Mouse (Mus musculus) lung, embryonic 16.5 days (tissue): Measurements from ENCODE around the gene Vpreb3. TPM values are rescaled to one million over a fixed set of nuclear protein-coding genes. Genes with fewer than 3 reads are reported as not detected.

Source experiments
- ATAC-seq: fragments of 200-750 bp; cut with Nextera tagmentation; 2 replicates; pipeline ENCODE4 v1.8.0; 2017; ENCODE audit warnings: low read depth, mild to moderate bottlenecking, moderate library complexity
- H3K27ac ChIP-seq: fragments of 300-500 bp; sonication (generic); 2 replicates; pipeline ENCODE4 v1.5.1; 2014; ENCODE audit warnings: mild to moderate bottlenecking, control low read depth, low read length
- H3K27me3 ChIP-seq: fragments of 300-500 bp; sonication (generic); 2 replicates; pipeline ENCODE4 v1.6.1; 2014; ENCODE audit warnings: low read depth, low read length, mixed read lengths; ENCODE audit not compliant: control insufficient read depth, insufficient read depth
- H3K36me3 ChIP-seq: fragments of 300-500 bp; sonication (generic); 2 replicates; pipeline ENCODE4 v1.6.1; 2014; ENCODE audit warnings: low read length; ENCODE audit not compliant: control insufficient read depth, insufficient read depth
- H3K4me1 ChIP-seq: fragments of 300-500 bp; sonication (generic); replicated peaks from 2 replicates; pipeline ENCODE4 v1.6.1; 2014; ENCODE audit warnings: low read length, mixed read lengths; ENCODE audit not compliant: control insufficient read depth, insufficient read depth
- H3K4me2 ChIP-seq: fragments of 300-500 bp; sonication (generic); 2 replicates; pipeline ENCODE4 v1.6.1; 2014; ENCODE audit warnings: low read depth, low read length, control low read depth
- H3K4me3 ChIP-seq: fragments of 300-500 bp; sonication (generic); 2 replicates; pipeline ENCODE4 v1.5.1; 2014; ENCODE audit warnings: mild to moderate bottlenecking, low read length, control low read depth
- H3K9ac ChIP-seq: fragments of 300-500 bp; sonication (generic); 2 replicates; pipeline ENCODE4 v1.6.1; 2014; ENCODE audit warnings: low read length, control low read depth
- H3K9me3 ChIP-seq: fragments of 300-500 bp; sonication (generic); 2 replicates; pipeline ENCODE4 v1.6.1; 2016; ENCODE audit warnings: low read length; ENCODE audit not compliant: control insufficient read depth
- WGBS: fragments of 180-500 bp; shearing (Covaris S2); extraction: QIAGEN DNeasy Blood & Tissue Kit; methylation state at CpG from one replicate; pipeline ENCODE4 v1.1.7; 2014; 5-methylcytosine and 5-hydroxymethylcytosine counted together
- polyA plus RNA-seq: library from polyadenylated mRNA; unstranded; fragments of >200 nt; fragmentation: Nextera tagmentation; extraction: Ambion mirVana; gene quantifications from 2 replicates; pipeline ENCODE4 v1.2.1, GENCODE M21; 2015

The Vpreb3 gene
- polyA plus RNA-seq, 1 experiment from 2014 or later: 0.60 TPM

DNA sequence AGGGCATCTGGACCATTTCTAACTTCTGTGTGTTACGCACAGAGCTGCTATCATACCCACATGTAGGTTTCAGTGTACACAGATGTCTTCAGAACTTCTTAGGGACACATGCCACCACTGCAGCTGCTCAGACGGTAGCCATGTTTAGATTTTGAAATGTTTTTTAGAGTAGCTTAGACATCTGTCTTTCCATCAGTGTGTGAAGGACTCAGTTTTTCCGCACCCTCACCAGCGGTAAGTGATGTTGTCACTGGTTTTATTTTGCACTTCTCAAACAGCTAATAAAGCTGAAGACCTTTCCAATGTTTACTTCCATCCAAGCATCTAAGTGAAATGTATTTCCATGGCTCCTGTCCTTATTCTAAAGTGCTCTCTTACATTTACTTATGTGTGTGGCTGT is 36.0 kb upstream of the Vpreb3 start:
- Histone ChIP-seq H3K9me3 (no peaks in the 10 kb centered on the region), H3K9ac (no peak overlapping the region), H3K27ac (no peak overlapping the region), H3K27me3 (no peaks in the 10 kb centered on the region), H3K36me3 (peaks cover 72% of the 10 kb centered on the region), H3K4me3 (no peak overlapping the region), H3K4me1 (no peaks in the 10 kb centered on the region), H3K4me2 (no peak overlapping the region)
- 85% methylated on average over 4 of the region's 4 CpGs for WGBS
- ATAC-seq: no peak

- no peak for ATAC-seq
- H3K4me1 ChIP-seq: no peaks in the 10 kb centered on the region
- WGBS: 79% methylated on average over 2 of the region's 2 CpGs
- no peaks in the 10 kb centered on the region for H3K27me3 ChIP-seq
- H3K27ac ChIP-seq: no peak overlapping the region
- H3K9me3 ChIP-seq: no peaks in the 10 kb centered on the region
- no peak overlapping the region for H3K9ac ChIP-seq
- H3K4me3 ChIP-seq: no peak overlapping the region
- H3K4me2 ChIP-seq: no peak overlapping the region
- peaks cover 43% of the 10 kb centered on the region for H3K36me3 ChIP-seq
Measured at GRCm38 (mm10) chr10:75910698-75911097, 32.2 kb upstream of the Vpreb3 start.

- H3K27ac ChIP-seq: peak overlapping the region; percentile 6; the same call in 1 of the 2 replicates
- peaks cover 33% of the 10 kb centered on the region for H3K36me3 ChIP-seq
- no peak overlapping the region for H3K9ac ChIP-seq
- ATAC-seq: peak; percentile 63
- H3K4me3 ChIP-seq: no peak overlapping the region
- no peaks in the 10 kb centered on the region for H3K9me3 ChIP-seq
- H3K4me2 ChIP-seq: no peak overlapping the region
- no peaks in the 10 kb centered on the region for H3K27me3 ChIP-seq
- no peaks in the 10 kb centered on the region for H3K4me1 ChIP-seq
- WGBS: 53% methylated on average over 6 of the region's 6 CpGs
Measured at GRCm38 (mm10) chr10:75913013-75913589, 29.8 kb upstream of the Vpreb3 start.

GRCm38 (mm10) chr10:75915557-75915956 is 27.3 kb upstream of the Vpreb3 start:
- Histone ChIP-seq H3K4me1 (peaks cover 15% of the 10 kb centered on the region), H3K27ac (no peak overlapping the region), H3K4me3 (no peak overlapping the region), H3K9ac (no peak overlapping the region), H3K36me3 (peaks cover 25% of the 10 kb centered on the region), H3K9me3 (no peaks in the 10 kb centered on the region), H3K27me3 (no peaks in the 10 kb centered on the region), H3K4me2 (no peak overlapping the region)
- ATAC-seq: no peak
- WGBS: 73% methylated on average over 7 of the region's 7 CpGs

GRCm38 (mm10) chr10:75916840-75917239 is 26.0 kb upstream of the Vpreb3 start:
- H3K9ac ChIP-seq: no peak overlapping the region
- WGBS: 79% methylated on average over 8 of the region's 8 CpGs
- peaks cover 15% of the 10 kb centered on the region for H3K36me3 ChIP-seq

GRCm38 (mm10) chr10:75919026-75919425 is 23.8 kb upstream of the Vpreb3 start:
- ATAC-seq: no peak
- peaks cover 17% of the 10 kb centered on the region for H3K36me3 ChIP-seq
- peaks cover 24% of the 10 kb centered on the region for H3K4me1 ChIP-seq
- H3K27ac ChIP-seq: no peak overlapping the region
- H3K27me3 ChIP-seq: no peaks in the 10 kb centered on the region
- H3K4me3 ChIP-seq: no peak overlapping the region
- no peak overlapping the region for H3K4me2 ChIP-seq
- 57% methylated on average over 5 of the region's 5 CpGs for WGBS
- no peak overlapping the region for H3K9ac ChIP-seq
- no peaks in the 10 kb centered on the region for H3K9me3 ChIP-seq

More at GRCm38 (mm10) chr10:75916840-75917239, 26.0 kb upstream of the Vpreb3 start:
- ATAC-seq: no peak
- no peak overlapping the region for H3K27ac ChIP-seq
- no peak overlapping the region for H3K4me2 ChIP-seq
- H3K4me3 ChIP-seq: no peak overlapping the region
- peaks cover 16% of the 10 kb centered on the region for H3K4me1 ChIP-seq
- H3K27me3 ChIP-seq: no peaks in the 10 kb centered on the region
- H3K9me3 ChIP-seq: no peaks in the 10 kb centered on the region

GRCm38 (mm10) chr10:75921026-75921725 is 21.7 kb upstream of the Vpreb3 start, which contains the start of gene Smarcb1:
Smarcb1 (minus strand) TSS chr10:75921617.
- no peaks in the 10 kb centered on the region for H3K27me3 ChIP-seq
- H3K4me2 ChIP-seq: peak within 1 kb of the TSS; percentile 90
- peak within 1 kb of the TSS; percentile 95 for H3K4me3 ChIP-seq
- no peaks in the 10 kb centered on the region for H3K9me3 ChIP-seq
- ATAC-seq: peak; percentile 92
- WGBS: under 1% methylated on average over 76 of the region's 76 CpGs
- H3K4me1 ChIP-seq: peaks cover 24% of the 10 kb centered on the region
- H3K36me3 ChIP-seq: peaks cover 10% of the 10 kb centered on the region
- peak within 1 kb of the TSS; percentile 98 for H3K9ac ChIP-seq
- H3K27ac ChIP-seq: peak within 1 kb of the TSS; percentile 96

DNA sequence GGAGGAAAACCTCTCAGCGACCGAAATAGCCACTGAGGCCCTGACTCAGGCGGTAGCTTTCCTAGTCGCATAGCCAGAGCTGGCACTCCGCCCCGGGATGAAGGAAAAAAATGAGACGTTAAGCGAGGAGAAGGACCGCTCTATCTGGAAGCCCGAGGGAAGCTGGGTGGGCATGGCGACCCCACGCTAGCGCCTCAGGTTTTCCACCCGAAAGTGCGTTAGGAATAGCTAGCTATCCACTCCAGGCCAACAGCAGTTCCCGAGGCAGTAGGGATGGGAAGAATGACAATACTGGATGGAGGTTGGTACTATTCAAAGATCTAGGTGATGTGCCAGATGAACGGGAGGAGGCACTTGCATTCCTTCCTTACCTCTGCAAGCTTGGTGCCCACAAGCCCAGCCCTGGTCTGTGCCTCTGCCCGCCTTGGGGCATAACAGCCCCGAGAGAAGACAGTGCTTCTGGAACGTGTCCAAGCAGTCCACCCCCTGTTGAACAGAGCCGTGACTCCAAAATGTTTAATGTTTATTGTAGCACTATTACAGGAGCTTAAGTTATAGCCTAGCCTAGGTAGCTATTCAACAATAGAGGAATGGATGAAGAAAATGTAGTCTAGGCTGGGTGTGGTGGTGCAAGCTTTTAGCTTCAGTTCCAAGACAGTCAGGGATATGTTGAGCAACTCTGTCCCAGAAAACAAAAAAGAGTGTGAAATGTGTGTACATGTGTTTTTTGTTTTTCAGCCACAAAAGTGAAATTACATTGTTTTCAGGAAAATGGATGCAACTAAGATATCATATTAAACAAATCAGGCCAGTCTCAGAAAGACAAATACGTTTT is 20.9 kb upstream of the Vpreb3 start:
- H3K9ac ChIP-seq: peak overlapping the region; percentile 98
- peak overlapping the region; percentile 70 for H3K4me2 ChIP-seq
- H3K27ac ChIP-seq: peak overlapping the region; percentile 90
- H3K4me1 ChIP-seq: peaks cover 24% of the 10 kb centered on the region
- peak overlapping the region; percentile 95 for H3K4me3 ChIP-seq
- H3K27me3 ChIP-seq: no peaks in the 10 kb centered on the region
- H3K36me3 ChIP-seq: peaks cover 10% of the 10 kb centered on the region
- WGBS: 3% methylated on average over 22 of the region's 22 CpGs
- H3K9me3 ChIP-seq: no peaks in the 10 kb centered on the region
- ATAC-seq: peak; percentile 35

DNA sequence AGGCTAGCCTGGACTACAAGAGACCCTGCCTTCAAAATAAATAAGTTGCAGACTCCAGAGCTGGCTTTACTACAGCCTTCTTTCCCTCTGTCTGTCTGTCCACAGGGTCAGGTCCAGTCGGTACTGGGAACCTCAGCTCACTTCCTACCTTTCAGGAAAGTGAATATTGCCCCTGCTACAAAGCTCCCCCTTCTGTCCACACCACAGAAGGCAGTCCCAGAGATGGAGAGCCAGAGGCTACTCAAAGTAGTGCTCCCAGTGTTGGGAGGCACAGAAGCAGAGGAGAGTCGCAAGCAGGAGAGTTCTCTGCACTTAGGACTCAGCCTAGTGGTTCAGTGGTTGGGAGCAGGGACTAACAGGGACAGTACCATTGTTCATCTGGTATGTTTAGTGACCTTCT is 18.5 kb upstream of the Vpreb3 start:
- H3K9ac ChIP-seq: no peak overlapping the region
- no peaks in the 10 kb centered on the region for H3K27me3 ChIP-seq
- no peak for ATAC-seq
- no peak overlapping the region for H3K4me2 ChIP-seq
- H3K27ac ChIP-seq: no peak overlapping the region
- peaks cover 14% of the 10 kb centered on the region for H3K4me1 ChIP-seq
- WGBS: 57% methylated on average over 2 of the region's 2 CpGs
- peaks cover 8% of the 10 kb centered on the region; the same call in 1 of the 2 replicates for H3K36me3 ChIP-seq
- no peaks in the 10 kb centered on the region for H3K9me3 ChIP-seq
- no peak overlapping the region for H3K4me3 ChIP-seq
